Mouse (Mus musculus) midbrain, postnatal 0 days (tissue): ENCODE measurements around the gene Nfkb2. TPM values are rescaled to one million over a fixed set of nuclear protein-coding genes. Genes with fewer than 3 reads are reported as not detected.

Experiments
- ATAC-seq: fragments of 200-750 bp; cut with Nextera tagmentation; 2 replicates; pipeline ENCODE4 v1.8.0; 2017; ENCODE audit warnings: moderate number of reproducible peaks, mild to moderate bottlenecking, moderate TSS enrichment, moderate library complexity; ENCODE audit not compliant: low FRiP score
- DNase-seq: peaks from one replicate; pipeline ENCODE4 v3.0.0-alpha.2; 2015; ENCODE audit warnings: low spot score
- H3K27ac ChIP-seq: fragments of 300-500 bp; sonication (generic); 2 replicates; pipeline ENCODE4 v1.5.1; 2014; ENCODE audit warnings: low read depth, mild to moderate bottlenecking, low read length, mixed read lengths
- H3K27me3 ChIP-seq: fragments of 300-500 bp; sonication (generic); 2 replicates; pipeline ENCODE4 v1.6.1; 2014; ENCODE audit warnings: low read length, control low read depth, mixed read lengths; ENCODE audit not compliant: insufficient read depth
- H3K36me3 ChIP-seq: fragments of 300-500 bp; sonication (generic); 2 replicates; pipeline ENCODE4 v1.6.1; 2014; ENCODE audit warnings: low read length, control low read depth, mixed read lengths; ENCODE audit not compliant: insufficient read depth
- H3K4me1 ChIP-seq: fragments of 300-500 bp; sonication (generic); 2 replicates; pipeline ENCODE4 v1.6.1; 2014; ENCODE audit warnings: mild to moderate bottlenecking, control low read depth, antibody characterized with exemption, low read length, mixed read lengths; ENCODE audit not compliant: insufficient read depth
- H3K4me2 ChIP-seq: fragments of 300-500 bp; sonication (generic); 2 replicates; pipeline ENCODE4 v1.6.1; 2014; ENCODE audit warnings: low read depth, mild to moderate bottlenecking, low read length, mixed read lengths; ENCODE audit not compliant: poor library complexity, severe bottlenecking
- H3K4me3 ChIP-seq: fragments of 300-500 bp; sonication (generic); 2 replicates; pipeline ENCODE4 v1.5.1; 2014; ENCODE audit warnings: low read depth, mild to moderate bottlenecking, low read length, moderate library complexity
- H3K9ac ChIP-seq: fragments of 300-500 bp; sonication (generic); replicated peaks from 2 replicates; pipeline ENCODE4 v1.6.1; 2014; ENCODE audit warnings: mild to moderate bottlenecking, low read length, moderate library complexity, mixed read lengths; ENCODE audit not compliant: poor library complexity, severe bottlenecking
- H3K9me3 ChIP-seq: fragments of 300-500 bp; sonication (generic); 2 replicates; pipeline ENCODE4 v1.6.1; 2016; ENCODE audit warnings: low read length, control low read depth
- CTCF ChIP-seq: IDR thresholded peaks from 2 replicates; pipeline ENCODE4 v1.5.1; 2016; ENCODE audit warnings: antibody characterized with exemption, mild to moderate bottlenecking
- WGBS: fragments of 180-500 bp; shearing (Covaris S2); extraction: QIAGEN DNeasy Blood & Tissue Kit; methylation state at CpG from one replicate; pipeline ENCODE4 v1.1.7; 2014; 5-methylcytosine and 5-hydroxymethylcytosine counted together
- polyA plus RNA-seq: library from polyadenylated mRNA; unstranded; fragments of >200 nt; fragmentation: Nextera tagmentation; extraction: Ambion mirVana; gene quantifications from 2 replicates; pipeline ENCODE4 v1.2.1, GENCODE M21; 2015
- total RNA-seq: library from RNA; depleted of rRNA; stranded (reverse); fragments of >200 nt; gene quantifications from 2 replicates; pipeline ENCODE4 v1.2.3, GENCODE M21; 2014

The Nfkb2 gene
- total and polyA plus RNA-seq, 2 experiments from 2014 or later = 2.4 to 3.1 TPM

DNA sequence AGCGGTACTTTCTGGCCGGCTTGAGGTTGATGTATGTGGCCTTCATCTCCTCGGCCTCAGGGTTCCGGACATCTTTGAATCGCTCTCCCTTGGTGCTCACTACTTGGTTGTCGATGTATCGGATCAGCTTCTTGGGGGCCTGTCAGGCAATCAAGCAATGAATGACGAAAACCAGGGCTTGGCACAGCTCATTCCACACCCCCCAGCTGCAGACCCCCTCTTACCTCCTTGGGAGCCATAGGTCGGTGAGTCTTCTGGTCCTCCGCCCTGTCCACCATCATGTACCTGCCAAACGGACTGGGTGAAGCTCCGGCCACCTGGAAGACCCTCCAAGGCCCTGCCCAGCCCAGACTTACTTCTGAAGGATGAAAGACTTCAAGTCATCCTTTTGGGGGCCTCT, 26.6 kb downstream of the Nfkb2 start:
- Histone ChIP-seq H3K36me3 (peaks cover 26% of the 10 kb centered on the region), H3K9me3 (no peaks in the 10 kb centered on the region), H3K4me1 (no peaks in the 10 kb centered on the region; the same call in 1 of the 2 replicates), H3K4me2 (no peak overlapping the region), H3K4me3 (no peak overlapping the region), H3K9ac (no peak overlapping the region), H3K27ac (no peak overlapping the region), H3K27me3 (no peaks in the 10 kb centered on the region)
- no peak for DNase-seq
- TF ChIP-seq CTCF = no peak
- no peak for ATAC-seq
- WGBS = 95% methylated on average over 12 of the region's 12 CpGs

DNA sequence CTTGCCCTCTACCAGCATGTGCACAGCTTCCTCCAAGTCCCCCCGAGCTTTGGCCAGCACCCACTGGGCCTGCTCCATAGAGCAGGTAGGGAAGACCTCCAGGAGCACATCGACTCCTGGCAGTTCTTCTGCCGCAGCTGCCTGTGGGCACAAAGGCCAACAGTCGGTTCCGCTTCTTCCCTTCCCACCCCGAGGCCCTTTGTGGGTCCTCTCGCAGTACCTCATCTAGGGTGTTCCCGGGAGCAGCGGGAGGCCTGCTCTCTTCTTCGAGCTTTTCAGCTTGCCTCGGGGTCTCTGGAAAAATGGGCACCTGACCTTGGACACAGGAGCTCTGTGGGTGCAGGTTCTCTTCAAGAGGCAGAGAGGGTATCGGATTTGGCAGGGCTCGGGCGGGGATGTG, 27.2 kb downstream of the Nfkb2 start:
- no peak overlapping the region for H3K4me3 ChIP-seq
- no peak for TF ChIP-seq CTCF
- H3K36me3 ChIP-seq = peaks cover 26% of the 10 kb centered on the region
- ATAC-seq (no peak), DNase-seq (no peak)
- H3K4me2 ChIP-seq = no peak overlapping the region
- H3K27ac ChIP-seq = no peak overlapping the region
- H3K27me3 ChIP-seq = no peaks in the 10 kb centered on the region
- WGBS = 93% methylated on average over 14 of the region's 14 CpGs
- no peaks in the 10 kb centered on the region; the same call in 1 of the 2 replicates for H3K4me1 ChIP-seq
- H3K9me3 ChIP-seq = no peaks in the 10 kb centered on the region
- H3K9ac ChIP-seq = no peak overlapping the region

DNA sequence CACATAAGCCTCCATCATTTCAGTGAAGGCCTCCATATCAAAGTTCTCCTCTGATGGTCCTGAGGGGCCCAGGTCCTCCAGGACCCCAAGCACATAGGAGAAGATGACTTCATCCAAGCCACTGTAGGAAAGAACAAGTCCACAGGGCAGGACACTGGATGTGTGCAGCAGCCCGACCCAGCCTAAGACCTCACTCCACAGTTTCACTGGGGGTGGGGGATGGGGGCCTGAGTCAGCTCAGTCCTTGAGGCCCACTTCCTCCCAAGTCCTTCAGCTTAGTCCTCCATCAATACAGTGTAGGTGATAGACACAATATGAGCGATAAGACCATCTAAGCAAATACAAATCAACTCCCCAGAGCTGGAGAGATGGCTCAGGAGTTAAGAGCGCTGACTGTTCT, 27.8 kb downstream of the Nfkb2 start:
- Histone ChIP-seq H3K4me2 (no peak overlapping the region), H3K4me1 (no peaks in the 10 kb centered on the region; the same call in 1 of the 2 replicates), H3K36me3 (peaks cover 26% of the 10 kb centered on the region), H3K9me3 (no peaks in the 10 kb centered on the region), H3K4me3 (no peak overlapping the region), H3K27me3 (no peaks in the 10 kb centered on the region), H3K27ac (no peak overlapping the region), H3K9ac (no peak overlapping the region)
- no peak for TF ChIP-seq CTCF
- no peak for DNase-seq
- no peak for ATAC-seq
- 87% methylated on average over 3 of the region's 3 CpGs for WGBS

DNA sequence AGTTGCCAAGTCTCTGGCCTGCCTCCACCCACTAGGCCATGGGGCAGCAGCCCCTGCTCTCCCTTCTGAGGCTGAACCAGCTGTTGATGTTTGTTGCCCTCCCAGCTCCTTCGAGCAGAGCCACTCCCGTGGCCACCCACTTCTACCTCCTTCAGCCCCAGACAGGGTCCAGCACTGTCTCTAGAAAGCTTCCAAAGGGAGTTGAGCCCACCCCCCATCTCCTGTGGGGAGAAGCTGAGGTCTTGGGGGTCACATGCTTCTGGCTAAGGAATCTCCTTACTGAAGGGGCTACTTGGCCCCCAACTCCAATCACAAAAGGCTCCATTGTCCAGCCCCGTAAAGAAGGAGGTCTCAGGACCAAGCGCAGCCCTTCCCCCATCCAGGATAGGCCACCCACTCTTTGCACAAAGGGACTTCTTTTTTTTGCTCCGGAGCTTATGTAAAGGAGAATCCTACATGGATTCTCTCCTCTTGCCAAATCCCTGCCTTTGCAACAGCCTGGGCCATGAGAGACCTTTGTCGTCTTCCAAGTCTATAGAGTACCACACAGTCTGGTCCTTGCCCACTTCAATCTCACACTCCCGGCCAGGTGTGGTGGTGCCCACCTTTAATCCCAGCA, 28.7 kb downstream of the Nfkb2 start:
- Histone ChIP-seq H3K4me1 (peaks cover 8% of the 10 kb centered on the region), H3K27ac (no peak overlapping the region), H3K9me3 (no peaks in the 10 kb centered on the region), H3K4me3 (no peak overlapping the region), H3K4me2 (no peak overlapping the region), H3K9ac (no peak overlapping the region), H3K27me3 (no peaks in the 10 kb centered on the region), H3K36me3 (peaks cover 26% of the 10 kb centered on the region)
- TF ChIP-seq CTCF = no peak
- DNase-seq (no peak), ATAC-seq (no peak)
- WGBS = 34% methylated on average over 7 of the region's 7 CpGs

DNA sequence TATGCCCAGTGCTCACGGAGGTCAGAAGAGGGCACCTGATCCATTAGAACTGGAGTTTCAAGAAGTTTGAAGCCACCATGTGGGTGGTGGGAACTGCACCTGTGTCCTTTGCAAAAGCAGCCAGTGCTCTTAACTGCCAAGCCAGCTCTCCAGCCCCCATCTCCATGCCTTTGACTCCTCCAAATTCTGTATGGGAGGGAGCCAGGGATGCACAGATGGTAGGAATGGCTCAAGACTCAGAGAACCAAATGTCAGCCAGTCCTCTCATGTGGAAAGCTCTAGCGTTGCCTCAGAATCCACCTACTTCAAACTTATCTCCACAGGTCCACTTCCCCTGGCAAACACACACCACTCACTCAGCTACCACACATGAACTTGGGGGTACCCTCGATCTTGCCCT, 29.8 kb downstream of the Nfkb2 start:
- no peaks in the 10 kb centered on the region for H3K27me3 ChIP-seq
- no peaks in the 10 kb centered on the region for H3K9me3 ChIP-seq
- no peak overlapping the region for H3K27ac ChIP-seq
- H3K4me1 ChIP-seq = peaks cover 8% of the 10 kb centered on the region
- peaks cover 26% of the 10 kb centered on the region for H3K36me3 ChIP-seq
- 91% methylated on average over 3 of the region's 3 CpGs for WGBS
- H3K4me3 ChIP-seq = no peak overlapping the region
- H3K9ac ChIP-seq = no peak overlapping the region
- ATAC-seq = no peak
- DNase-seq = no peak
- no peak for TF ChIP-seq CTCF
- H3K4me2 ChIP-seq = no peak overlapping the region

- Histone ChIP-seq H3K9me3 (no peaks in the 10 kb centered on the region), H3K36me3 (no peaks in the 10 kb centered on the region), H3K27me3 (no peaks in the 10 kb centered on the region), H3K9ac (peak overlapping the region; percentile 77), H3K4me3 (peak overlapping the region; percentile 74), H3K4me1 (peaks cover 14% of the 10 kb centered on the region), H3K4me2 (peak overlapping the region; percentile 85), H3K27ac (peak overlapping the region; percentile 85)
- ATAC-seq (peak; percentile 2; the same call in 1 of the 2 replicates), DNase-seq (no peak)
- TF ChIP-seq CTCF = no peak
- WGBS = 25% methylated on average over 15 of the region's 15 CpGs
Measured at GRCm38 (mm10) chr19:46337719-46338330, 33.7 kb downstream of the Nfkb2 start.
